Mouse (Mus musculus): ENCODE data around the gene Cpn1.

DNA sequence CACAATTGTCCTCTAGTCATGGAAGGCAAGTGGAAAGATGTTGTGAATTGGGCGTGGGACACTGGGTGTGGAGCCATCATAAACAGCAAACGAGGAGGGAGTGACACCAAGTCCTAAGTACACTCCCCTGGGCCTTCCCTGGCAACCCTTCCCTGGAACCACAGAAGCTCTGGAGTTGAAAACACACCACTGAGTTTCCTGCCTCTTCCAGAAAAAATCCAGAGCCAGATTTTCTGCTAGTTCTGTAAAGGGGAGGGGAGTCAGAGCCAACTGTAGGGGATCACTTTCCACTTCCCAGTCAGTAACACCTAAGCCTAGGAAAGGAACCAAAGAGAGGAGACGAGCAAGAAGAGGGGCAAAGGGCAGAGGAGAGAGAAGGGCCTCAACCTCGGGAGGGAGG, 29.0 kb downstream of the Cpn1 start:
- no peak for TF ChIP-seq CTCF (IDR thresholded peaks at IDR 0.05; ENCODE audit: low read depth)
- TF ChIP-seq EP300 (optimal IDR thresholded peaks at IDR 0.05), result no peak
